Mouse (Mus musculus) heart, embryonic 15.5 days (tissue): ENCODE results near the gene Hcn3. TPM values are rescaled to one million over a fixed set of nuclear protein-coding genes. Genes with fewer than 3 reads are reported as not detected.
A peak's percentile ranks its signal among the peaks of the same experiment; 100 is the strongest.

Source experiments
- ATAC-seq: fragments of 200-750 bp; cut with Nextera tagmentation; replicated peaks from 2 replicates; pipeline ENCODE4 v1.8.0; 2017; ENCODE audit warnings: low read depth, moderate TSS enrichment; ENCODE audit not compliant: insufficient number of reproducible peaks, insufficient read depth, low FRiP score
- H3K27ac ChIP-seq: fragments of 300-500 bp; sonication (generic); 2 replicates; pipeline ENCODE4 v1.5.1; 2015; ENCODE audit warnings: mild to moderate bottlenecking, inconsistent platforms
- H3K27me3 ChIP-seq: fragments of 300-500 bp; sonication (generic); 2 replicates; pipeline ENCODE4 v1.6.1; 2015; ENCODE audit warnings: inconsistent platforms
- H3K36me3 ChIP-seq: fragments of 300-500 bp; sonication (generic); 2 replicates; pipeline ENCODE4 v1.6.1; 2015; ENCODE audit warnings: mild to moderate bottlenecking, inconsistent platforms
- H3K4me1 ChIP-seq: fragments of 300-500 bp; sonication (generic); replicated peaks from 2 replicates; pipeline ENCODE4 v1.6.1; 2015; ENCODE audit warnings: inconsistent platforms
- H3K4me2 ChIP-seq: fragments of 300-500 bp; sonication (generic); 2 replicates; pipeline ENCODE4 v1.6.1; 2015; ENCODE audit warnings: inconsistent platforms, mild to moderate bottlenecking, moderate library complexity
- H3K4me3 ChIP-seq: fragments of 300-500 bp; sonication (generic); 2 replicates; pipeline ENCODE4 v1.5.1; 2015; ENCODE audit warnings: mild to moderate bottlenecking, inconsistent platforms
- H3K9ac ChIP-seq: fragments of 300-500 bp; sonication (generic); 2 replicates; pipeline ENCODE4 v1.6.1; 2015; ENCODE audit warnings: mild to moderate bottlenecking, inconsistent platforms
- H3K9me3 ChIP-seq: fragments of 300-500 bp; sonication (generic); replicated peaks from 2 replicates; pipeline ENCODE4 v1.6.1; 2016; ENCODE audit warnings: inconsistent platforms
- WGBS: fragments of 180-500 bp; shearing (Covaris S2); methylation state at CpG from one replicate; pipeline ENCODE4 v1.1.7; 2015; ENCODE audit warnings: mixed read lengths; 5-methylcytosine and 5-hydroxymethylcytosine counted together
- polyA plus RNA-seq: library from polyadenylated mRNA; unstranded; fragments of >200 nt; fragmentation: Nextera tagmentation; extraction: Ambion mirVana; gene quantifications from 2 replicates; pipeline ENCODE4 v1.2.1, GENCODE M21; 2015

The Hcn3 gene
- polyA plus RNA-seq, 1 experiment from 2014 or later, result 0.52 TPM

DNA sequence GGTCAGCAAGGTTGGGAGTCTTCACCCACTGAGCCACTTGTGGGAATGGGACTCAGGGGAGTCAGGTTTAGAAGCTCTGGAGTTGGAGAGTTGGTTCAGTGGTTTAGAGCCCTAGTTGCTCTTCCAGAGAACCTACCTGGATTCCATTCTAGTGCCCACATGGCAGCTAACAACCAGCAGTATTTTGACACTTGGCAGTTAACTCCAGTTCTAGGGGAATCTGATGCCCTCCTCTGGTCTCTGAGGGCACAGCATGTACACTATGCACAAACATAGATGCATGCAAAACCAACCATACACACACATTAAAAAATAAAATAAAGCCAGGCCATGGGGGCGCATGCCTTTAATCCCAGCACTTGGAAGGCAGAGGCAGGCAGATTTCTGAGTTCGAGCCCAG lies 33.9 kb upstream of the Hcn3 start:
- Histone ChIP-seq H3K9me3 (no peaks in the 10 kb centered on the region), H3K9ac (no peak overlapping the region), H3K4me1 (peaks cover 8% of the 10 kb centered on the region), H3K4me2 (no peak overlapping the region), H3K36me3 (no peaks in the 10 kb centered on the region), H3K4me3 (no peak overlapping the region), H3K27ac (no peak overlapping the region), H3K27me3 (no peaks in the 10 kb centered on the region)
- WGBS, result 87% methylated on average over 2 of the region's 2 CpGs
- no peak for ATAC-seq

DNA sequence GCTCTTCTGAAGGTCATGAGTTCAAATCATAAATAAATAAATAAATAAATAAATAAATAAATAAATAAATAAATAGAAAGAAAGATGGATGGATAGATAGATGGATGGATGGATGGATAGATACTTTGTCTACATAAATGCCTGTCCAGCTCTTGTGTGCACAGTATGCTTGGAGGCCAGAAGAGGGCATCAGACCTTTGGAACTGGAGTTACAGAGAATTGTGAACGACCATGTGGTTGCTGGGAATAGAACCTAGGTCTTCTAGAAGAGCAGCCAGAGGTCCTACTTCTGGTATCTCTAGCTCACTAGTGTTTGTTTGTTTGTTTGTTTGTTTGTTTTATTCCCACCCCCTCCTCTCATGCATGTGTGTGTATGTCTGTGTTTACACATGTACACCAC lies 33.4 kb upstream of the Hcn3 start:
- ATAC-seq, result no peak
- H3K36me3 ChIP-seq, result no peaks in the 10 kb centered on the region
- H3K4me3 ChIP-seq, result no peak overlapping the region
- no peak overlapping the region for H3K4me2 ChIP-seq
- 86% methylated on average over 1 of the region's 1 CpGs for WGBS
- no peak overlapping the region for H3K27ac ChIP-seq
- no peaks in the 10 kb centered on the region for H3K9me3 ChIP-seq
- peaks cover 8% of the 10 kb centered on the region for H3K4me1 ChIP-seq
- H3K27me3 ChIP-seq, result no peaks in the 10 kb centered on the region
- H3K9ac ChIP-seq, result no peak overlapping the region

DNA sequence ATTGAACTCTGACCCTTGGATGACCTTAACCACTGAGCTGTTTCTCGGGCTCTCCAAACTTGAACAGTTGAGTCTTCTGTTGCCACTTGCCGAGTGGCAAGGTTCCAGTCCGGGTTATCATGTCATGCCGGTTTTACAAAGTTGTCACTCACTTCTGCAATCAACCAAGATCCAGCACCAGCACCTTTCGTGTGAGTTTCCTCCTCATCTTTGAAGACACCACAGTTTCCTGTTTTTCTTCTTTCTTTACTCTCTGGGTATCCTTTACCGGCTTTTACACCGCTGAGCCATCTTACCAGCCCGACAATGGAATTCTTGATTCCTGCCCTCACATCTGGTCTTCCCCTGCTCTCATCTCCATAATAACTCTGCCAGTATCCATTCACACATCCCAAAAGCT lies 30.4 kb upstream of the Hcn3 start:
- ATAC-seq, result no peak
- no peaks in the 10 kb centered on the region; the same call in 1 of the 2 replicates for H3K27me3 ChIP-seq
- H3K4me3 ChIP-seq, result no peak overlapping the region
- 68% methylated on average over 8 of the region's 8 CpGs for WGBS
- no peak overlapping the region for H3K9ac ChIP-seq
- H3K36me3 ChIP-seq, result no peaks in the 10 kb centered on the region
- H3K9me3 ChIP-seq, result no peaks in the 10 kb centered on the region
- H3K4me1 ChIP-seq, result peaks cover 4% of the 10 kb centered on the region
- H3K27ac ChIP-seq, result no peak overlapping the region
- H3K4me2 ChIP-seq, result no peak overlapping the region

DNA sequence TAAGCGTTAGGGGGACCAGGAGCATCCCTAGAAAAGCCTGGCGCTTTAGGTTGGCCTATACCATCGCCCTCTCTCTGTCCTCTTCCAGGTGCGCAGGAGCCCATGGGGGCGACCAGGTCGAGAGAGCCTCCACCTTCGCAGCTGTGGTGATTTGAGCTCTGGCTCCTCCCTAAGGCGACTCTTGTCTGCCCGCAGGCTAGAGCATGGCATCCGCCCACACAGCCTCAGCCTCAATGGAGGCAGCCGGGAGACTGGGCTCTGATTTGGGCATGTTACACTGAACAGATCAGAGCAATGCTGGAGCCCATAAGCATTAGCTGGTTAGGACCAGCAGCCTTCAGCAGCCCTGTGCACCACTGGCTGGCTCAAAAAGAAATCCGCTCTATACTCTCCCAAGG lies 28.5 kb upstream of the Hcn3 start:
- no peak overlapping the region for H3K27ac ChIP-seq
- WGBS, result 66% methylated on average over 12 of the region's 12 CpGs
- no peak for ATAC-seq
- H3K36me3 ChIP-seq, result no peaks in the 10 kb centered on the region
- no peaks in the 10 kb centered on the region; the same call in 1 of the 2 replicates for H3K27me3 ChIP-seq
- no peak overlapping the region for H3K9ac ChIP-seq
- H3K9me3 ChIP-seq, result no peaks in the 10 kb centered on the region
- no peak overlapping the region for H3K4me3 ChIP-seq
- H3K4me1 ChIP-seq, result peaks cover 15% of the 10 kb centered on the region
- no peak overlapping the region for H3K4me2 ChIP-seq

DNA sequence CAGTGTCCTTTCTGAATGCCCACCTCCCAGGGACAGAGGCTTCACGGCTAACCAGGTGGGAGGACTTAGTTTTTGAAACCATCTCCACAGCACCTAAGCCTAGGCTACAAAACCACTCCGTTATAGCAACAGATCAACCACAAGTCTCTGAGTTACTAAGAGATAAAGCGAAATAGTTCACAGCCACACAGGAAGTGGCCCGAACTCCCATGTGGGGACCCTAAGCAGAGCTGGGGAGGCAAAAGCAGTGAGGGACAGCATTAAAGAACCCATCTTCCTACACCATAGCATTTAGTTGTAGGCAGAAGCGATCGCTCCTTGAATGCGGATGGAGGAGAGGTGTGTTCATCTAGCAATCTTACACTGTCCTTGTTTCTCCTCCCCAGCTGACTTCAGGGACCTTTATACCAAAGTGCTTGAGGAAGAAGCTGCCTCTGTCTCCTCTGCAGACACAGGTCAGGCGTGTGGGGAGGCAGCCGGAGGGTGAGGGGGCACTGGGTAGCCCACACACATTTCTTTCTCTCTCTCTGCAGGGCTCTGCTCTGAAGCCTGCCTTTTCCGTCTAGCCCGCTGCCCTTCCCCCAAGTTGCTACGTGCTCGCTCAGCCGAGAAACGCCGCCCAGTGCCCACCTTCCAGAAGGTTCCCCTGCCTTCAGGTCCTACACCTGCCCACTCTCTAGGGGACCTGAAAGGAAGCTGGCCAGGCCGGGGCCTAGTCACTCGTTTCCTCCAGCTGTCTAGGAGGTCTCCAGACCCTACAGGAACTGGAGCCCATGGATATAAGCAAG lies 27.9 kb upstream of the Hcn3 start:
- H3K9ac ChIP-seq, result no peak overlapping the region
- H3K36me3 ChIP-seq, result no peaks in the 10 kb centered on the region
- 0 out of 2 replicates have a peak overlapping the region, but pooled peaks have one; percentile 3 for H3K4me2 ChIP-seq
- H3K9me3 ChIP-seq, result no peaks in the 10 kb centered on the region
- WGBS, result 79% methylated on average over 18 of the region's 18 CpGs
- ATAC-seq, result no peak
- H3K27ac ChIP-seq, result peak overlapping the region; percentile 2; the same call in 1 of the 2 replicates
- peaks cover 18% of the 10 kb centered on the region for H3K4me1 ChIP-seq
- H3K27me3 ChIP-seq, result no peaks in the 10 kb centered on the region; the same call in 1 of the 2 replicates
- H3K4me3 ChIP-seq, result no peak overlapping the region

DNA sequence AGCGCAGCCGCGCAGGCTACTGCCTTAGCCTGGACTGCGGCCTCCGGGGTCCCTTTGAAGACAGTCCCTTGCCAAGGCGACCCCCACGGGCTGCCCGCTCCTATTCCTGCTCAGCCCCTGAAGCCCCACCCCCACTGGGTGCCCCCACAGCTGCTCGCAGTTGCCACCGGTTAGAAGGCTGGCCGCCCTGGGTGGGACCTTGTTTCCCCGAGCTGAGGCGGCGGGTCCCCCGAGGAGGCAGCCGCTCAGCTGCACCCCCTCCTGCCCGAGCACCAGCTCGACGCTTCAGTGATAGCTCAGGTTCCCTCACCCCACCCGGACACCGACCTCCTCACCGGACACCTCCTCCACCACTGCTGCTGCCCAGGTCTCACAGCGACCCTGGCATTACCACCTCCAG lies 27.2 kb upstream of the Hcn3 start:
- Histone ChIP-seq H3K9ac (no peak overlapping the region), H3K4me3 (no peak overlapping the region), H3K27ac (no peak overlapping the region; the same call in 1 of the 2 replicates), H3K27me3 (no peaks in the 10 kb centered on the region; the same call in 1 of the 2 replicates), H3K4me1 (peaks cover 21% of the 10 kb centered on the region), H3K36me3 (peaks cover 2% of the 10 kb centered on the region; the same call in 1 of the 2 replicates), H3K4me2 (no peak overlapping the region), H3K9me3 (no peaks in the 10 kb centered on the region)
- 47% methylated on average over 23 of the region's 23 CpGs for WGBS
- ATAC-seq, result no peak

DNA sequence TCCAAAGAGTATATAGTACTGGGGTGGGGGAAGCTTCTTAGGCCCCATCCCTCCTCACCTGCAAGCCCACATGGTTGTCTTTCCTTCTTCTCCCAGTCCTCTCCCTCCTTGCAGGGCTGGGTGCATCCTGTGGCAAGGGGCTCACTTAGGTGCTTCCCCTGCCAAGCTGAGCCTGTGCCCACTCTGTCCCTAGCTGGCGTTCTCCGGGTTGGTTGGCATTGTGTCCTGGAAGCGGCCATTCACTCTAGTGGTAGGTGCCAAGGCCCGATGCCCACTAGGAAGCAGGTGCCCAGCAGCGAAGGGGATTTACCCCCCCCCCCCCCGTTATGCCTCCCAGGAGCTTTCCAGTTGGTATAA lies 23.9 kb upstream of the Hcn3 start:
- Histone ChIP-seq H3K9ac (peak overlapping the region; percentile 72), H3K9me3 (no peaks in the 10 kb centered on the region), H3K36me3 (peaks cover 30% of the 10 kb centered on the region), H3K4me2 (peak overlapping the region; percentile 91), H3K4me1 (peaks cover 21% of the 10 kb centered on the region), H3K27me3 (no peaks in the 10 kb centered on the region; the same call in 1 of the 2 replicates), H3K27ac (no peak overlapping the region), H3K4me3 (peak overlapping the region; percentile 81)
- 74% methylated on average over 6 of the region's 6 CpGs for WGBS
- no peak for ATAC-seq

DNA sequence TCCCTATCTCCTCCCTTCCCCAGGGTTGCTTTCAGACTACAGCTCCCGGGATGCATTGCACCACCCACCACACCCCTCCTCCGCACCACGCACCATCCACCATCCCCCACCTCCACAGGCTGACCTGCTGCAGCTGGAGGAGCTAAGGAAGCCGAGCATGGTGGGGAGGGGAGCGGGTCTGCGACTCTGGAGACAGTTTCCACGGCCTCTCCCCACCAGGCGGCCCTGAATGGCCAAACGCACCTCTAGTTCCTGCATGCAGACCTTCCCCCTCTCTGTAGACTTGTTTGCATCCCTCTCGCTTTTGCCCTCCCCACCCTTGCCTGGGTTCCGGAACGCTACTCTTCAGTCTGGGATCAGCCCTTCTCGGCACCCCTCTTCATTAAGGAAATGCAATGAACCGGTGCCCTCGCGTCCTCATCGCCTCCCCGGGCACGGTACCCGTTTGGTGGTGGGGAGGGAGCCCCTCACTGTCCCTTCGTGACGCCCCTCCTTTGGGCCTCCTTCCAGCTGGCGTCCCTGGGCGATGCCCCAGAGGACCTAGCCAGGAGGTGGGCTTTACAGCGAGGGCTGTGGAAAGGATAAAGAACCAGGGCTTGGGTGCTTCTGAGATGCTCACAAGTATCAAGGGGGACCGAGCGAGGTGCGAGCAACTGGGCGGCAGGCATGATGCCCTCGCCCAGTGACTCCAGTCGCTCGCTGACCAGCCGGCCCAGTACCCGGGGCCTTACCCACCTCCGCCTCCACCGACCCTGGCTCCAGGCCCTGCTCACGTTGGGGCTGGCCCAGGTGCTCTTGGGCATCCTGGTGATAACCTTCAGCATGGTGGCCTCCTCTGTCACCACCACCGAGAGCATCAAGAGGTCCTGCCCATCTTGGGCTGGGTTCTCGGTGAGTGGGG lies 23.3 kb upstream of the Hcn3 start, which contains the start of gene Fam189b:
TSS of gene Fam189b (plus strand) at position 86 of the 901 bp plus-strand sequence.
- H3K4me1 ChIP-seq, result peaks cover 26% of the 10 kb centered on the region
- ATAC-seq, result peak; percentile 91
- no peaks in the 10 kb centered on the region for H3K9me3 ChIP-seq
- peaks cover 30% of the 10 kb centered on the region for H3K36me3 ChIP-seq
- peak within 1 kb of the TSS; percentile 72 for H3K9ac ChIP-seq
- H3K27ac ChIP-seq, result peak within 1 kb of the TSS; percentile 86
- H3K27me3 ChIP-seq, result no peaks in the 10 kb centered on the region; the same call in 1 of the 2 replicates
- H3K4me3 ChIP-seq, result peak within 1 kb of the TSS; percentile 81
- H3K4me2 ChIP-seq, result peak within 1 kb of the TSS; percentile 91
- 5% methylated on average over 39 of the region's 39 CpGs for WGBS

DNA sequence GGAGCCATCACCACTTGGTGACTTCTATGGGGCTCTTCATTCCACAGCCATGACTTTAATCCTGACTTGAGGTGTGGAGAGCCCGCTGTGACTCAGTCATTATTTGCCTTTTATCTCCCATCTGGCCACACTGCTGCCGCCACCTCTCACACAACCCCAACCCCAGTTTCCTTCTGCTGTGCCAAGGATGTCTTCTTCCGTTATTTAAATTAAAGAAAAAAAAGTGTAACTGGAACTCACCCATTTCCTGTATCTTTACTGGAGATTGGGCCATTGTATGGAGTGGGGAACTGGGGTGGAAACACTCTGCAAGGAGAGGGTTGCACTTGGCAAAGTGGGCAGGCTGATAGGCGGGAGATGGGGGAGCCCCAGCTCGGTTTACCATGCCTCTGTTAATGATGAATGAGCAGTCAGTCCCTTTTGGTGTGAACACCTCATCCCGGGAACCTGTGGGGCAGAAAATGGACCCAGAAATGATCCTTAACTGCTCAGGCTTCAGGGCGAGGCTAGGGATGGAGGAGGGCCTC lies 22.6 kb upstream of the Hcn3 start:
- Histone ChIP-seq H3K27ac (peak overlapping the region; percentile 86; the same call in 1 of the 2 replicates), H3K4me3 (peak overlapping the region; percentile 81), H3K27me3 (no peaks in the 10 kb centered on the region; the same call in 1 of the 2 replicates), H3K9me3 (no peaks in the 10 kb centered on the region), H3K36me3 (peaks cover 30% of the 10 kb centered on the region), H3K4me2 (peak overlapping the region; percentile 91), H3K4me1 (peaks cover 32% of the 10 kb centered on the region), H3K9ac (peak overlapping the region; percentile 72; the same call in 1 of the 2 replicates)
- 46% methylated on average over 7 of the region's 7 CpGs for WGBS
- ATAC-seq, result no peak

DNA sequence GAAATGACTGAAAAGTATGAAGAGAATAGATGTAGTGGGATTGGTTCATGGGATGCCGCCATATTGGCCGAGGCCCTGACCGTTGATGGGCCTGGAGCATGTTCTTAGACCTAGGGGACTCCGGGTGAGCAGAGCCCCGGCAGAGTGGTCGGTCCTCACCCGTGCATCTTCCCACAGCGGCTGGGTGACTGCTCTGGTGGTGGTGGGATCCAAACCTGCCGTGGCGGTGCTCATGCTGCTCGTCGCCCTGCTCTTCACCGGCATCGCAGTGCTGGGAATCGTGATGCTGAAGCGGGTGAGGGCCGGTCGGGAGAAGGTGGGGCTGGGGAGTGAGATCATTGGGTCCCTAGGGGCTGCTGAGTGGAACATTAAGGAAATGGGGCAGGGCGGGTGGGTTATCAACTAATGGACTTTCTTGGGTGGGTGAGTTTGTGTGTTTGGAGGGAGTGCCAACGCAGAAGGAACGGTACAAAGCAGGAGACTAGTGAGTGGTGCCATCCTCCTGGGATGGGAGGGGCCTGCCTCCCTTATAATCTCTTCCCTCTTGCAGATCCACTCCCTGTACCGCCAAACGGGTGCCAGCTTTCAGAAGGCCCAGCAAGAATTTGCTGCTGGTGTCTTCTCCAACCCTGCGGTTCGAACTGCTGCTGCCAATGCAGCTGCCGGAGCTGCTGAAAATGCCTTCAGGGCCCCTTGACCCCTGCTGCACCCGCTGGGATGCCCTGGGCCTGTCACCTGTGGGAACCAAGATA lies 21.9 kb upstream of the Hcn3 start:
- Histone ChIP-seq H3K4me1 (peaks cover 30% of the 10 kb centered on the region), H3K4me2 (no peak overlapping the region), H3K4me3 (no peak overlapping the region), H3K9ac (no peak overlapping the region), H3K9me3 (no peaks in the 10 kb centered on the region), H3K27me3 (no peaks in the 10 kb centered on the region), H3K27ac (no peak overlapping the region), H3K36me3 (peaks cover 30% of the 10 kb centered on the region)
- ATAC-seq, result no peak
- WGBS, result 91% methylated on average over 27 of the region's 27 CpGs
